Mouse (Mus musculus) forebrain, embryonic 16.5 days (tissue): Measurements from ENCODE around the gene Ninj1. TPM values are rescaled to one million over a fixed set of nuclear protein-coding genes. Genes with fewer than 3 reads are reported as not detected.
A peak's percentile ranks its signal among the peaks of the same experiment; 100 is the strongest.

Experiments
- ATAC-seq: fragments of 200-750 bp; cut with Nextera tagmentation; 2 replicates; pipeline ENCODE4 v1.8.0; 2017; ENCODE audit warnings: mild to moderate bottlenecking, moderate library complexity
- H3K27ac ChIP-seq: fragments of 300-500 bp; sonication (generic); 2 replicates; pipeline ENCODE4 v1.5.1; 2014; ENCODE audit warnings: low read length, control low read depth
- H3K27me3 ChIP-seq: fragments of 300-500 bp; sonication (generic); replicated peaks from 2 replicates; pipeline ENCODE4 v1.6.1; 2014; ENCODE audit warnings: low read length; ENCODE audit not compliant: control insufficient read depth, insufficient read depth
- H3K36me3 ChIP-seq: fragments of 300-500 bp; sonication (generic); 2 replicates; pipeline ENCODE4 v1.6.1; 2014; ENCODE audit not compliant: control insufficient read depth, insufficient read depth
- H3K4me1 ChIP-seq: fragments of 300-500 bp; sonication (generic); replicated peaks from 2 replicates; pipeline ENCODE4 v1.6.1; 2014; ENCODE audit warnings: low read length; ENCODE audit not compliant: control insufficient read depth, insufficient read depth
- H3K4me2 ChIP-seq: fragments of 300-500 bp; sonication (generic); 2 replicates; pipeline ENCODE4 v1.6.1; 2014; ENCODE audit warnings: mild to moderate bottlenecking, low read length, control low read depth
- H3K4me3 ChIP-seq: fragments of 300-500 bp; sonication (generic); replicated peaks from 2 replicates; pipeline ENCODE4 v1.5.1; 2014; ENCODE audit warnings: mild to moderate bottlenecking, low read length, control low read depth
- H3K9ac ChIP-seq: fragments of 300-500 bp; sonication (generic); replicated peaks from 2 replicates; pipeline ENCODE4 v1.6.1; 2014; ENCODE audit warnings: low read depth, low read length, control low read depth
- H3K9me3 ChIP-seq: fragments of 300-500 bp; sonication (generic); 2 replicates; pipeline ENCODE4 v1.6.1; 2016; ENCODE audit warnings: low read length; ENCODE audit not compliant: control insufficient read depth
- WGBS: fragments of 180-500 bp; shearing (Covaris S2); extraction: QIAGEN DNeasy Blood & Tissue Kit; methylation state at CpG from one replicate; pipeline ENCODE4 v1.1.7; 2014; 5-methylcytosine and 5-hydroxymethylcytosine counted together
- polyA plus RNA-seq: library from polyadenylated mRNA; unstranded; fragments of >200 nt; fragmentation: Nextera tagmentation; extraction: Ambion mirVana; gene quantifications from 2 replicates; pipeline ENCODE4 v1.2.1, GENCODE M21; 2015

Gene Ninj1
- polyA plus RNA-seq, 1 experiment from 2014 or later = 21.3 TPM

- no peak overlapping the region for H3K9ac ChIP-seq
- H3K4me1 ChIP-seq = peaks cover 8% of the 10 kb centered on the region
- ATAC-seq = no peak
- H3K4me2 ChIP-seq = no peak overlapping the region
- H3K36me3 ChIP-seq = no peaks in the 10 kb centered on the region
- H3K4me3 ChIP-seq = no peak overlapping the region
- 91% methylated on average over 5 of the region's 5 CpGs for WGBS
- H3K27ac ChIP-seq = no peak overlapping the region
- no peaks in the 10 kb centered on the region for H3K9me3 ChIP-seq
- no peaks in the 10 kb centered on the region for H3K27me3 ChIP-seq
These were observed 7.0 kb upstream of the Ninj1 start for GRCm38 (mm10) chr13:49180274-49180673.

DNA sequence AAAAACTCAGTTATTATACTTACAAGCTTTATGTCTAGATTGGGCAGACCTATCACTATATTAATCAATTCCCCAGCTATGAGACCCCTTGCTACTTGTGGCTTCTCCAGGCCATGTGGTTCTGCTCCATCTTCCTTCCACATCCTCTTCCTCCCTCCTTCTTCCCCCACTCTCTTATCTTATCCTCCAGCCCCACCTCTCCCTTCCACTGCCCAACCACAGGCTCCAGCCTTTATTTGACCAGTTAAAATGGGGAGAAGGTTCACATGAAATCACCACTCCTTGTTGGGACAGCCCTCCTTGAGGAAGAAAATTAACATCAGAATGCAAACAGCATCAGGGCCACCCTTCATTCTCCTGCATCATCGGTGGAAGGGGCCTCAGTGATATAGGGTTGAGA lies 6.6 kb upstream of the Ninj1 start:
- 73% methylated on average over 1 of the region's 1 CpGs for WGBS
- H3K4me3 ChIP-seq = no peak overlapping the region

GRCm38 (mm10) chr13:49181411-49181984 lies 5.8 kb upstream of the Ninj1 start:
- H3K27me3 ChIP-seq = no peaks in the 10 kb centered on the region
- no peaks in the 10 kb centered on the region for H3K9me3 ChIP-seq
- no peak overlapping the region for H3K4me3 ChIP-seq
- no peak overlapping the region for H3K4me2 ChIP-seq
- H3K36me3 ChIP-seq = no peaks in the 10 kb centered on the region
- WGBS = 84% methylated on average over 3 of the region's 3 CpGs
- no peak for ATAC-seq
- peaks cover 8% of the 10 kb centered on the region for H3K4me1 ChIP-seq
- no peak overlapping the region for H3K9ac ChIP-seq
- no peak overlapping the region for H3K27ac ChIP-seq

More for the DNA sequence above, 6.6 kb upstream of the Ninj1 start:
- H3K9ac ChIP-seq = no peak overlapping the region
- H3K4me2 ChIP-seq = no peak overlapping the region
- peaks cover 8% of the 10 kb centered on the region for H3K4me1 ChIP-seq
- no peak overlapping the region for H3K27ac ChIP-seq
- no peak for ATAC-seq
- H3K36me3 ChIP-seq = no peaks in the 10 kb centered on the region
- no peaks in the 10 kb centered on the region for H3K9me3 ChIP-seq
- no peaks in the 10 kb centered on the region for H3K27me3 ChIP-seq

- Histone ChIP-seq H3K4me3 (no peak overlapping the region), H3K27ac (no peak overlapping the region), H3K27me3 (no peaks in the 10 kb centered on the region), H3K9me3 (no peaks in the 10 kb centered on the region), H3K9ac (no peak overlapping the region), H3K36me3 (no peaks in the 10 kb centered on the region), H3K4me2 (no peak overlapping the region), H3K4me1 (peaks cover 17% of the 10 kb centered on the region)
- no peak for ATAC-seq
- WGBS = 58% methylated on average over 5 of the region's 5 CpGs
These were observed 4.1 kb upstream of the Ninj1 start for GRCm38 (mm10) chr13:49183161-49183560.

GRCm38 (mm10) chr13:49183646-49184045 lies 3.6 kb upstream of the Ninj1 start:
- ATAC-seq = no peak
- WGBS = 63% methylated on average over 5 of the region's 5 CpGs
- Histone ChIP-seq H3K27ac (no peak overlapping the region), H3K4me3 (no peak overlapping the region), H3K9ac (no peak overlapping the region), H3K9me3 (no peaks in the 10 kb centered on the region), H3K36me3 (no peaks in the 10 kb centered on the region), H3K4me1 (peaks cover 21% of the 10 kb centered on the region), H3K4me2 (no peak overlapping the region), H3K27me3 (no peaks in the 10 kb centered on the region)

- 12% methylated on average over 11 of the region's 11 CpGs for WGBS
- H3K4me1 ChIP-seq = peaks cover 20% of the 10 kb centered on the region
- peak overlapping the region; percentile 89 for H3K4me2 ChIP-seq
- H3K27ac ChIP-seq = no peak overlapping the region
- H3K4me3 ChIP-seq = peak overlapping the region; percentile 65
- no peaks in the 10 kb centered on the region for H3K9me3 ChIP-seq
- no peaks in the 10 kb centered on the region for H3K36me3 ChIP-seq
- peak overlapping the region; percentile 58 for H3K9ac ChIP-seq
- no peaks in the 10 kb centered on the region for H3K27me3 ChIP-seq
- peak; percentile 14 for ATAC-seq
These were observed 442 bp upstream of the Ninj1 start for GRCm38 (mm10) chr13:49186798-49187287.

DNA sequence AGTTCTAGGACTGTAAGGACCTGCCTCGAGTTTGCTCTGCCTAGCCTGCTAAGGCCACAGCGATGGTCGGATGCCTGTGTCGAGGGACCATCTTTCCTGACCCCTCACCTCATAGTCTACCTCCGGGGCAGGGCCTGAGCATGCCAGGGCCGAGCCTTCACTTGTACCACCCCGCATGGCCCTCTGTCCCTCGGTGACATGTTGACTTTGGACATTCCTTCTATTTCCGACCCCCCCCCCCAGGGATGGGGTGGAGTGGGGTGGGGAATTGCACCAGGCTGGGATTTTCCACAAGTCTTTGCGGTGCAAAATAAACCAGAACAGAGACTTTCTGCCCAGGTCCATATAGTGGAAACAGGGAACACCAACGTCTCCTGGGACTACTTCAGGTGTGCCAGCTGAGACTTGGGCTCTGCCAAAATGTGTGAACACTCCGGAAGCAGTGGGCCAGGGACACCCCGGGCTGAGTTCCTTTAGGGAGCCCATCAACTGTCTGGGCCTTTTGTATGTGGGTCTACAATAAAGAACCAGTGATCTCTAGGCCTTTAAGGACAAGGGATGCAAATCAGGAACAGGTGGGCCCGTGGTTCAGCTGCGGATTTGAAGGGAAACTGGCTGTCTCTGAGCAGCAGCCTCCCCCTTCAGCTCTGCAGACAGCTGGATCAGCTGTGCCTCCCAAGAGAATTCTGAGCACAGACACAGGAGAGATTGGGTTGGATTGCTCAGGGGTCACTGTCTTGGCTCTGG lies 1.1 kb downstream of the Ninj1 start:
- Histone ChIP-seq H3K9me3 (no peaks in the 10 kb centered on the region), H3K4me1 (peaks cover 20% of the 10 kb centered on the region), H3K36me3 (no peaks in the 10 kb centered on the region), H3K4me3 (peak overlapping the region; percentile 65), H3K27ac (no peak overlapping the region), H3K4me2 (peak overlapping the region; percentile 89), H3K9ac (peak overlapping the region; percentile 58), H3K27me3 (no peaks in the 10 kb centered on the region)
- 28% methylated on average over 15 of the region's 15 CpGs for WGBS
- no peak for ATAC-seq

GRCm38 (mm10) chr13:49188966-49189360 lies 1.7 kb downstream of the Ninj1 start:
- no peaks in the 10 kb centered on the region for H3K27me3 ChIP-seq
- peaks cover 20% of the 10 kb centered on the region for H3K4me1 ChIP-seq
- no peaks in the 10 kb centered on the region for H3K36me3 ChIP-seq
- no peak overlapping the region for H3K4me2 ChIP-seq
- no peak for ATAC-seq
- no peak overlapping the region for H3K27ac ChIP-seq
- H3K4me3 ChIP-seq = no peak overlapping the region
- H3K9me3 ChIP-seq = no peaks in the 10 kb centered on the region
- H3K9ac ChIP-seq = no peak overlapping the region
- 47% methylated on average over 2 of the region's 2 CpGs for WGBS

GRCm38 (mm10) chr13:49189970-49190870 lies 2.9 kb downstream of the Ninj1 start:
- no peaks in the 10 kb centered on the region for H3K9me3 ChIP-seq
- H3K27me3 ChIP-seq = no peaks in the 10 kb centered on the region
- H3K4me2 ChIP-seq = no peak overlapping the region
- WGBS = 82% methylated on average over 12 of the region's 12 CpGs
- no peak overlapping the region for H3K9ac ChIP-seq
- H3K4me3 ChIP-seq = no peak overlapping the region
- peaks cover 20% of the 10 kb centered on the region for H3K4me1 ChIP-seq
- H3K36me3 ChIP-seq = no peaks in the 10 kb centered on the region
- no peak for ATAC-seq
- H3K27ac ChIP-seq = no peak overlapping the region
